8 mouse cellular contexts compared by ENCODE assay signal in genomic region chr2:30794179-30795108, GRCm38 (mm10). TPM values are rescaled to one million over a fixed set of nuclear protein-coding genes. Genes with fewer than 3 reads are reported as not detected.
DNase-seq lines count a peak whose midpoint lies in the region; ATAC-seq and TF ChIP-seq lines count a peak whose summit lies in the region.

No protein-coding gene starts in this region.

- DNase-seq in ES-E14 (ENCODE audit: low read depth, low spot score): no peak
- DNase-seq in cerebellum, adult 11-12 months: peak; percentile 87
- peak; percentile 87 for DNase-seq in heart, postnatal 25 days (ENCODE audit: low spot score)
- DNase-seq in layer of hippocampus, adult 11-12 months (ENCODE audit: low spot score): peak; percentile 95
- DNase-seq in liver, postnatal 0 days: peak; percentile 93
- peak; percentile 77 for DNase-seq in telencephalon, adult 2 months (ENCODE audit: low read depth, low spot score)

- H3K9me3 ChIP-seq in ES-E14 (ENCODE audit: control insufficient read depth, insufficient read depth, low read depth, low read length): no peaks in the 10 kb centered on the region
- H3K9me3 ChIP-seq in forebrain, embryonic 15.5 days: no peaks in the 10 kb centered on the region
- no peaks in the 10 kb centered on the region for H3K9me3 ChIP-seq in liver, postnatal 0 days (ENCODE audit: low read length)
- no peaks in the 10 kb centered on the region for H3K9me3 ChIP-seq in neural tube, embryonic 13.5 days

- no peak overlapping the region; the same call in 1 of the 2 replicates for H3K27ac ChIP-seq in ES-E14 (ENCODE audit: insufficient read depth, low read depth, low read length, poor library complexity, severe bottlenecking)
- peak overlapping the region; percentile 80 for H3K27ac ChIP-seq in forebrain, embryonic 15.5 days (replicated peaks)
- no peak overlapping the region for H3K27ac ChIP-seq in liver, postnatal 0 days (ENCODE audit: low read depth)
- peak overlapping the region; percentile 84 for H3K27ac ChIP-seq in neural tube, embryonic 13.5 days (replicated peaks)

- peak overlapping the region; percentile 53 for H3K4me2 ChIP-seq in forebrain, embryonic 15.5 days (replicated peaks)
- H3K4me2 ChIP-seq in liver, postnatal 0 days (ENCODE audit: low read depth, low read length): peak overlapping the region; percentile 83
- H3K4me2 ChIP-seq in neural tube, embryonic 13.5 days: peak overlapping the region; percentile 60

- H3K36me3 ChIP-seq in ES-E14 (ENCODE audit: control insufficient read depth, insufficient read depth, low read length, poor library complexity, severe bottlenecking): no peaks in the 10 kb centered on the region
- H3K36me3 ChIP-seq in forebrain, embryonic 15.5 days: no peaks in the 10 kb centered on the region
- no peaks in the 10 kb centered on the region for H3K36me3 ChIP-seq in liver, postnatal 0 days (replicated peaks; ENCODE audit: insufficient read depth, low read length)
- no peaks in the 10 kb centered on the region for H3K36me3 ChIP-seq in neural tube, embryonic 13.5 days

- peak; percentile 78 for ATAC-seq in forebrain, embryonic 15.5 days (replicated peaks)
- peak; percentile 89 for ATAC-seq in liver, postnatal 0 days
- ATAC-seq in neural tube, embryonic 13.5 days (ENCODE audit: low read depth): peak; percentile 73

- in situ Hi-C loops in ES-E14 (cut with MboI; ENCODE audit: low sequenced_read_pairs in 2 of 2, unreplicated experiment in 2 of 2): loop anchor here (25.0 kb wide), 1 partner anchor 332 kb away; the partner anchor contains the start of gene Ier5l (in 2 of the 2)

- peak; percentile 92 for TF ChIP-seq CTCF in liver, postnatal 0 days (IDR thresholded peaks at IDR 0.05; ENCODE audit: low read depth)

- no peaks in the 10 kb centered on the region for H3K27me3 ChIP-seq in forebrain, embryonic 15.5 days
- H3K27me3 ChIP-seq in liver, postnatal 0 days (ENCODE audit: insufficient read depth, low read length): peaks cover 13% of the 10 kb centered on the region; the same call in 1 of the 2 replicates
- H3K27me3 ChIP-seq in neural tube, embryonic 13.5 days: no peaks in the 10 kb centered on the region

- 4% methylated on average over 48 of the region's 48 CpGs for WGBS in forebrain, embryonic 15.5 days
- 3% methylated on average over 48 of the region's 48 CpGs for WGBS in liver, postnatal 0 days (ENCODE audit: insufficient replicate concordance)
- 4% methylated on average over 48 of the region's 48 CpGs for WGBS in neural tube, embryonic 13.5 days

- H3K4me1 ChIP-seq in ES-E14 (ENCODE audit: control insufficient read depth in 2 of 2, insufficient read depth in 2 of 2, low read length in 2 of 2, poor library complexity in 1 of 2): peaks cover 0 to 14% of the 10 kb centered on the region in 2 experiments; a peak in 1 of 4 replicates
- H3K4me1 ChIP-seq in forebrain, embryonic 15.5 days: peaks cover 29% of the 10 kb centered on the region
- H3K4me1 ChIP-seq in liver, postnatal 0 days (ENCODE audit: insufficient read depth): peaks cover 7% of the 10 kb centered on the region
- peaks cover 37% of the 10 kb centered on the region for H3K4me1 ChIP-seq in neural tube, embryonic 13.5 days (replicated peaks)

- H3K9ac ChIP-seq in ES-E14 (ENCODE audit: insufficient read depth, low read depth, low read length, poor library complexity, severe bottlenecking): peak overlapping the region; percentile 67
- peak overlapping the region; percentile 46 for H3K9ac ChIP-seq in forebrain, embryonic 15.5 days (replicated peaks)
- no peak overlapping the region; the same call in 1 of the 2 replicates for H3K9ac ChIP-seq in liver, postnatal 0 days (replicated peaks)
- peak overlapping the region; percentile 72 for H3K9ac ChIP-seq in neural tube, embryonic 13.5 days

- intact Hi-C loops in heart, postnatal 25 days (cut with DNase I): loop anchor here (1.0 to 2.0 kb wide), 4 partner anchors 140 to 360 kb away; no protein-coding TSS in a partner anchor

- H3K4me3 ChIP-seq in ES-E14 (ENCODE audit: insufficient read depth in 1 of 2, low read depth in 1 of 2, low read length in 2 of 2, poor library complexity in 1 of 2, severe bottlenecking in 1 of 2): peak overlapping the region; percentile 66 to 72
- H3K4me3 ChIP-seq in forebrain, embryonic 15.5 days: peak overlapping the region; percentile 37
- peak overlapping the region; percentile 38 for H3K4me3 ChIP-seq in liver, postnatal 0 days (ENCODE audit: low read depth, low read length)
- peak overlapping the region; percentile 37 for H3K4me3 ChIP-seq in neural tube, embryonic 13.5 days

- TF ChIP-seq EP300 in liver, postnatal 0 days (IDR thresholded peaks at IDR 0.05; ENCODE audit: low read depth): no peak

TF ChIP-seq in ES-E14, 5 proteins besides CTCF, POLR2A, EP300 and RAD21:
- TF ChIP-seq ZC3H11A (IDR thresholded peaks at IDR 0.05; ENCODE audit: borderline replicate concordance, low read depth, low read length) (peak; percentile 85), HCFC1 (IDR thresholded peaks at IDR 0.05; ENCODE audit: borderline replicate concordance, insufficient read depth, low read length) (no peak), ZNF384 (IDR thresholded peaks at IDR 0.05; ENCODE audit: low read depth, low read length) (no peak), CHD2 (IDR thresholded peaks at IDR 0.05; ENCODE audit: low read depth, low read length) (no peak)

RNA-seq across cellular contexts. Expression of gene 1700001O22Rik, which starts 9.0 kb away (rescaled TPM):
- total RNA-seq in ES-E14 (2012; rRNA removed): 1.9 and 2.6 TPM in 2 replicates
- 2.6 and 3.7 TPM in 2 replicates for polyA plus RNA-seq in forebrain, embryonic 15.5 days (2015; fragmentation: Nextera tagmentation; extraction: Ambion mirVana)
- total RNA-seq in heart, postnatal 25 days (2021): under 1 TPM; 0.26 to 0.70 TPM
- not detected in 2 replicates for polyA plus RNA-seq in liver, postnatal 0 days (2015; fragmentation: Nextera tagmentation; extraction: Ambion mirVana)
- polyA plus RNA-seq in neural tube, embryonic 13.5 days (2015; fragmentation: Nextera tagmentation; extraction: Ambion mirVana): 0.91 and 1.3 TPM in 2 replicates

RNA-seq across cellular contexts. Expression of gene Ntmt1, which starts 13.2 kb away (rescaled TPM):
- 47.3 and 55.2 TPM in 2 replicates for total RNA-seq in ES-E14 (2012; rRNA removed)
- polyA plus RNA-seq in forebrain, embryonic 15.5 days (2015; fragmentation: Nextera tagmentation; extraction: Ambion mirVana): 117 and 131 TPM in 2 replicates
- 10 to 100 TPM; 30.6 to 31.1 TPM for total RNA-seq in heart, postnatal 25 days (2021)
- polyA plus RNA-seq in liver, postnatal 0 days (2015; fragmentation: Nextera tagmentation; extraction: Ambion mirVana): 27.8 and 30.2 TPM in 2 replicates
- 101 and 107 TPM in 2 replicates for polyA plus RNA-seq in neural tube, embryonic 13.5 days (2015; fragmentation: Nextera tagmentation; extraction: Ambion mirVana)

RNA-seq across cellular contexts. Expression of gene Asb6, which starts 35.7 kb away (rescaled TPM):
- 73.6 and 88.1 TPM in 2 replicates for total RNA-seq in ES-E14 (2012; rRNA removed)
- 43.3 and 45.3 TPM in 2 replicates for polyA plus RNA-seq in forebrain, embryonic 15.5 days (2015; fragmentation: Nextera tagmentation; extraction: Ambion mirVana)
- total RNA-seq in heart, postnatal 25 days (2021): 1 to 10 TPM; 9.3 to 9.5 TPM
- 16.7 and 16.9 TPM in 2 replicates for polyA plus RNA-seq in liver, postnatal 0 days (2015; fragmentation: Nextera tagmentation; extraction: Ambion mirVana)
- 38.2 and 39.8 TPM in 2 replicates for polyA plus RNA-seq in neural tube, embryonic 13.5 days (2015; fragmentation: Nextera tagmentation; extraction: Ambion mirVana)

RNA-seq across cellular contexts. Expression of gene Prrx2, which starts 40.3 kb away (rescaled TPM):
- total RNA-seq in ES-E14 (2012; rRNA removed): 8.7 and 16.2 TPM in 2 replicates
- 1.6 and 3.1 TPM in 2 replicates for polyA plus RNA-seq in forebrain, embryonic 15.5 days (2015; fragmentation: Nextera tagmentation; extraction: Ambion mirVana)
- 1 to 10 TPM in 1 of 2 experiments, under 1 TPM in 1; 0.61 to 1.9 TPM for total RNA-seq in heart, postnatal 25 days (2021)
- polyA plus RNA-seq in liver, postnatal 0 days (2015; fragmentation: Nextera tagmentation; extraction: Ambion mirVana): 0.07 and 0.17 TPM in 2 replicates
- polyA plus RNA-seq in neural tube, embryonic 13.5 days (2015; fragmentation: Nextera tagmentation; extraction: Ambion mirVana): 1.7 and 4.9 TPM in 2 replicates

Comparison
In these comparisons a context has a peak if more than half of its experiments do, and no peak if none do; other contexts are left out.
1. H3K27ac ChIP-seq: peak in forebrain, embryonic 15.5 days (single experiment) and neural tube, embryonic 13.5 days (single experiment); none in ES-E14 (single experiment) and liver, postnatal 0 days (single experiment).
2. Peak in every context shown above with its lines, with median percentiles within 50 percentile points of each other: H3K4me3 ChIP-seq, ATAC-seq and H3K4me2 ChIP-seq.